Mouse (Mus musculus) ES-CJ7 (cell line): ENCODE results near the gene Ifi214.
"Not testable (repeated sequence)": the region's sequence is repeated elsewhere in the genome, so short reads cannot be mapped to it uniquely, and the experiment has no call there.

Experiments used
- DNase-seq: peaks from one replicate; pipeline ENCODE4 v3.0.0; 2011; ENCODE audit warnings: low read depth, low spot score

Ifi214 gene

DNA sequence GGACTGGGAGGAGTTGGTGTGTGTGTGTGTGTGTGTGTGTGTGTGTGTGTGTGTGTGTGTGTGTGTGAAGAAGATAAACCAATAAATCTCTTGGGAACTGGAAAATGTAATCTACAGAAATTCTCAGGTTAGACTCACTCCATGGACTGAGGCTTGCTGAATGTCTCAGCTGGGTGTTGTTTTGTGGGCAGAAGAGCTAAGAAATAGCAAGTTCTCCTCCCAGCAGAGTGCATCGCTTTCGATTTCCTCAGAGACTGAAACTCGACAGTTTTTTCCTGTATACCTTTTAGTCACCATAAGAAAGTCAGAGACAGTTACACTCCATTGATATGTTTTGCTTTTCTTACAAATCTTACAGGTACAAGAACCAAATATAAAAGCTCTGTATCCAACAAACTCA is at the start of gene Ifi214:
Ifi214 (minus strand) TSS at position 167 of the 400 bp plus-strand sequence.
- DNase-seq = not testable (repeated sequence)

GRCm38 (mm10) chr1:173579921-173580585 is 44.3 kb upstream of the Ifi214 start:
- DNase-seq = no peak

GRCm38 (mm10) chr1:173579079-173579478 is 43.3 kb upstream of the Ifi214 start:
- DNase-seq = no peak

DNA sequence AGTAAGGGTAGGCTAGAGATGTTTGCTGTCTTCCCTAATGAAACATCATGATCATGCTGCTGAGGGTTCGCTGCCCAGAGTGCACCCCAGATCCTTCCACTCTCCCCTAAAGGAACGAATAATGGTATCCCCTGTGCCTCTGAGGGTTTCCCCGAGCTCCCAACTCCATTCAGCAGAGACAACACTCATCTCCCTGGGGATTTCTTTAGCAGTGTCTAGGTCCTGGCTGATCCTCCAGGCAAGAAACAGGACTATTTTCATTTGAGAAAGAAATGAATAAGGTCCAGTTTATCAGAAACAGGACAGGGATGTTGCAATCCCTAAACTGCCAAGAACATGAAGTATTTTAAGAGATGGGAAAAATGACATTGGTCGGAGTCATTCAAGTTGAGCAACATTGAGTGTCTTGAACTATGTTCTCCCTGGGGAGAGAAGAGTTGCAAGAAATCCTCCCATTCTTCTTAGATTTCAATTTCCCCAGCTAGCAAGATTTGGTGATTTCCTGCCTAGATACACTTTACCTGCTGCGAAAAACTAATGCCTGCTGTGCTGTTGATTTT is 14.8 kb upstream of the Ifi214 start:
- not testable (repeated sequence) for DNase-seq

GRCm38 (mm10) chr1:173548798-173549197 is 13.0 kb upstream of the Ifi214 start:
- not testable (repeated sequence) for DNase-seq

GRCm38 (mm10) chr1:173521452-173521851 is 14.3 kb downstream of the Ifi214 start:
- no peak for DNase-seq

GRCm38 (mm10) chr1:173510595-173510994 is 25.2 kb downstream of the Ifi214 start:
- DNase-seq = not testable (repeated sequence)

GRCm38 (mm10) chr1:173491483-173491882 is 44.3 kb downstream of the Ifi214 start:
- DNase-seq = not testable (repeated sequence)

- DNase-seq = not testable (repeated sequence)
These were observed 44.8 kb downstream of the Ifi214 start, which contains the start of gene Ifi206 for GRCm38 (mm10) chr1:173490812-173491480. Gene Ifi206, minus strand, starts transcription at chr1:173491041.

DNA sequence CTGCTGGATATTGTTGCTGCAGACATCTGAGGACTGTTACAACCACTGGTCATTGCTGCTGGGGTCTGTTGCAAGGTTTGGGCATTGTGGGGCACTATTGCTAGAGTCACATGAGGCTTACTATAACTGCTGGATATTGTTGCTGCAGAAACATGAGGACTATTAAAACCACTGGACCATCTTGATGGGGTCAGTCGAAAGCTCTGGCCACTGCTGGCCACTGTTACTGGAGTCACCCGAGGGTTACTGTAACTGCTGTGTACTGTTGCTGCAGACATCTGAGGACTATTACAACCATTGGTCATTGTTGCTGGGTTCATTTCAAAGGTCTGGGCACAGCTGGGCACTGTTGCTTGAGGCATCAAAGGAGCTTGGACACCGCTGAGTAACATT is 54.6 kb downstream of the Ifi214 start:
- not testable (repeated sequence) for DNase-seq

GRCm38 (mm10) chr1:173480399-173481181 is 55.2 kb downstream of the Ifi214 start:
- DNase-seq = not testable (repeated sequence)
